Mouse (Mus musculus) neural tube, postnatal 0 days (tissue): ENCODE data around the gene Tigit. TPM values are rescaled to one million over a fixed set of nuclear protein-coding genes. Genes with fewer than 3 reads are reported as not detected.

Experiments used
- microRNA counts: library from miRNA; unstranded; fragments of <30 nt; microRNA quantifications from one replicate; lab custom pipeline; 2015
- microRNA-seq: library from miRNA; unstranded; fragments of <30 nt; microRNA quantifications from one replicate; pipeline ENCODE4, GENCODE M21; 2016
- polyA plus RNA-seq: library from polyadenylated mRNA; unstranded; fragments of >200 nt; fragmentation: Nextera tagmentation; extraction: Ambion mirVana; gene quantifications from 2 replicates; pipeline ENCODE4 v1.2.1, GENCODE M21; 2015

Tigit gene
- not detected in 2 replicates for polyA plus RNA-seq

DNA sequence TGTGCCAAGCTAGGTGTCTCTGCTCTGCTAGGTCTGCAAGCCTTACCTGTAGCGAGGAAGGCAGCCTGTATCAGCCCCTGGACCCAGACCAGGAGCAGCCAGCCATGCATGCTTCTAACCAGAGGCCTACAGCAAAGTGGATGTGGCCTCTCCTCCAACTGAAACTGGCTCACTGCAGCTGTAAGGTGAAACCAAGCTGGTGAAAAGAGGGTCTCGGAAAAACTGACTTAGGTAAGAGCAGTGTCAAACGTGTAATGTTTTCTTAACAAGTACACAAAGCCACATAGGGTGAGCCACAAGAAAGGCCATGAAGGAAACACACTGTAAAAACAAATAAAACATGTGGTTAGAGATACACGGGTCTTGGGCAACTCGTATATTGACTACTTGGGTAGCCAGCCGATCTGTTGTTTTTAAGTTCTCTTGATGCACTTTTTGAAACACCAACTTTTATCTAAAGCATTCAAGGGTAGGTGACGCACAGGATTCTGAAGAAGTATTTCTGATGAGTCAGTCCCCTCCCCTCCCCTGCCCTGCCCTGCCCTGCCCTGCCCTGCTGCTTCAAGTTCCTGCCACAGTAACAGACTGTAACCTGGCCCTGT lies at the start of gene Tigit:
Tigit (minus strand) TSS at position 169 of the 602 bp plus-strand sequence.

MicroRNA genes within 50 kb of the gene (microRNA counts, 519-probe panel; counts per million panel counts)
- 40.5 counts per million for microRNA mmu-miR-568 (lab: Ali Mortazavi, UCI)

Small RNA genes within 50 kb of the gene (microRNA-seq; reads per million reads assigned to microRNA genes)
- gene Mir568, result not detected

Other genes with a start within 250 kb of the Tigit start
- gene Drd3, start 89.9 kb upstream of the Tigit start, polyA plus RNA-seq, result not detected in 2 replicates
- 4.0 and 4.6 TPM in 2 replicates for gene Ccdc191, start 225.7 kb upstream of the Tigit start, polyA plus RNA-seq